Mouse (Mus musculus): ENCODE measurements around the gene Ube2f. TPM values are rescaled to one million over a fixed set of nuclear protein-coding genes. Genes with fewer than 3 reads are reported as not detected.
A peak's percentile ranks its signal among the peaks of the same experiment; 100 is the strongest.

The Ube2f gene
- total RNA-seq, 2 experiments from 2014 or later, result 56.3 to 57.2 TPM

- DNase-seq, result peak; percentile 89
These were observed 48.0 kb downstream of the Ube2f start, which contains the start of gene Scly for GRCm38 (mm10) chr1:91297799-91298744. Gene Scly (plus strand): TSS chr1:91298338.

- no peak for DNase-seq
These were observed 49.1 kb downstream of the Ube2f start for GRCm38 (mm10) chr1:91299026-91299706.

- peak; percentile 40 for DNase-seq
These were observed 49.8 kb downstream of the Ube2f start for GRCm38 (mm10) chr1:91299707-91300426.

GRCm38 (mm10) chr1:91301206-91301920 lies 51.3 kb downstream of the Ube2f start:
- DNase-seq, result no peak

GRCm38 (mm10) chr1:91302021-91302420 lies 51.9 kb downstream of the Ube2f start:
- DNase-seq, result no peak

GRCm38 (mm10) chr1:91304621-91305020 lies 54.5 kb downstream of the Ube2f start:
- no peak for DNase-seq

- no peak for DNase-seq
These were observed 59.4 kb downstream of the Ube2f start for GRCm38 (mm10) chr1:91309366-91310085.

- DNase-seq, result no peak
These were observed 62.2 kb downstream of the Ube2f start for GRCm38 (mm10) chr1:91312273-91312672.

GRCm38 (mm10) chr1:91313251-91313650 lies 63.1 kb downstream of the Ube2f start:
- DNase-seq, result no peak

GRCm38 (mm10) chr1:91317656-91318055 lies 67.6 kb downstream of the Ube2f start:
- DNase-seq, result no peak

- DNase-seq, result no peak
These were observed 71.8 kb downstream of the Ube2f start, which contains the start of gene Espnl for GRCm38 (mm10) chr1:91321760-91322438. Gene Espnl (plus strand): TSS chr1:91322075.

- DNase-seq, result no peak
These were observed 74.5 kb downstream of the Ube2f start for GRCm38 (mm10) chr1:91324646-91325045.

GRCm38 (mm10) chr1:91325488-91326042 lies 75.5 kb downstream of the Ube2f start:
- DNase-seq, result no peak

- no peak for DNase-seq
These were observed 82.0 kb downstream of the Ube2f start for GRCm38 (mm10) chr1:91332102-91332501.

GRCm38 (mm10) chr1:91333582-91333981 lies 83.5 kb downstream of the Ube2f start:
- DNase-seq, result no peak

- DNase-seq, result no peak
These were observed 87.3 kb downstream of the Ube2f start for GRCm38 (mm10) chr1:91337355-91337754.
